Mouse (Mus musculus) CH12.LX (cell line): ENCODE measurements around the gene Olfr15. TPM values are rescaled to one million over a fixed set of nuclear protein-coding genes. Genes with fewer than 3 reads are reported as not detected.

Experiments
- DNase-seq: peaks from one replicate; pipeline ENCODE4 v3.0.0-alpha.2; 2013; ENCODE audit errors: extremely low read depth
- H3K27ac ChIP-seq: 2 replicates; pipeline ENCODE4 v1.5.1; 2012; ENCODE audit warnings: low read depth, mild to moderate bottlenecking, control low read depth, moderate library complexity; ENCODE audit not compliant: insufficient read depth
- H3K27me3 ChIP-seq: replicated peaks from 2 replicates; pipeline ENCODE3; 2012; ENCODE audit warnings: inconsistent platforms
- H3K36me3 ChIP-seq, 2 experiments: replicated peaks in 1 of 2; 2 replicates each; pipeline versions ENCODE3 to v1.6.1; 2012; ENCODE audit warnings: inconsistent platforms in 1 of 2, low read length in 1 of 2, mild to moderate bottlenecking in 1 of 2, mixed read lengths in 1 of 2, moderate library complexity in 1 of 2; ENCODE audit not compliant: control insufficient read depth in 1 of 2, insufficient read depth in 1 of 2
- H3K4me1 ChIP-seq, 2 experiments: 2 replicates each; pipeline ENCODE4 v1.6.1; 2012; ENCODE audit warnings: inconsistent platforms in 1 of 2, moderate library complexity in 1 of 2; ENCODE audit not compliant: insufficient read depth in 2 of 2, control insufficient read depth in 1 of 2
- H3K4me2 ChIP-seq: 2 replicates; pipeline ENCODE4 v1.6.1; 2012; ENCODE audit warnings: low read depth, mild to moderate bottlenecking, control low read depth; ENCODE audit not compliant: poor library complexity, insufficient read depth, severe bottlenecking
- H3K4me3 ChIP-seq, 3 experiments: fragments of 150-350 bp in 1 of 3; sonication (generic) in 1 of 3; replicated peaks in 1 of 3; 2 replicates each; pipeline versions ENCODE3 to v1.5.1; 2011 to 2012; ENCODE audit warnings: low read depth in 2 of 3, low read length in 2 of 3, mild to moderate bottlenecking in 2 of 3, moderate library complexity in 2 of 3, control low read depth in 1 of 3, improper control_type of control experiment in 1 of 3, inconsistent platforms in 1 of 3, mixed read lengths in 1 of 3; ENCODE audit not compliant: poor library complexity in 1 of 3
- H3K79me2 ChIP-seq: replicated peaks from 2 replicates; pipeline ENCODE4 v1.6.1; 2012; ENCODE audit warnings: mild to moderate bottlenecking, moderate library complexity; ENCODE audit not compliant: control insufficient read depth, poor library complexity, insufficient read depth, severe bottlenecking; ENCODE audit errors: extremely low read depth
- H3K9ac ChIP-seq: 2 replicates; pipeline ENCODE4 v1.6.1; 2012; ENCODE audit warnings: low read depth, mild to moderate bottlenecking, control low read depth, moderate library complexity; ENCODE audit not compliant: insufficient read depth
- H3K9me3 ChIP-seq: replicated peaks from 2 replicates; pipeline ENCODE3; 2012; ENCODE audit warnings: low read length, inconsistent platforms, mixed read lengths
- BHLHE40 ChIP-seq: IDR thresholded peaks from 2 replicates; pipeline ENCODE4 v1.6.1; 2011; ENCODE audit warnings: mild to moderate bottlenecking, low read depth, low read length, improper control_type of control experiment
- CHD2 ChIP-seq: IDR thresholded peaks from 2 replicates; pipeline ENCODE4 v1.6.1; 2011; ENCODE audit warnings: low read length, improper control_type of control experiment
- E2F4 ChIP-seq: IDR thresholded peaks from 2 replicates; pipeline ENCODE4 v1.6.1; 2011; ENCODE audit warnings: low read depth, low read length, improper control_type of control experiment; ENCODE audit not compliant: insufficient replicate concordance
- EP300 ChIP-seq: IDR thresholded peaks from 2 replicates; pipeline ENCODE4 v1.6.1; 2011; ENCODE audit warnings: low read length, improper control_type of control experiment
- ETS1 ChIP-seq: conservative IDR thresholded peaks from 2 replicates; pipeline ENCODE4 v1.6.1; 2012; ENCODE audit warnings: low read depth, mild to moderate bottlenecking, inconsistent platforms, low read length, improper control_type of control experiment, moderate library complexity
- GABPA ChIP-seq: IDR thresholded peaks from 2 replicates; pipeline ENCODE4 v1.6.1; 2012; ENCODE audit warnings: low read depth, low read length, improper control_type of control experiment, inconsistent platforms; ENCODE audit not compliant: insufficient replicate concordance
- IRF4 ChIP-seq: IDR thresholded peaks from 2 replicates; pipeline ENCODE4 v1.6.1; 2014; ENCODE audit warnings: low read depth, mild to moderate bottlenecking, inconsistent platforms, low read length, improper control_type of control experiment
- JUN ChIP-seq: IDR thresholded peaks from 2 replicates; pipeline ENCODE4 v1.6.1; 2011; ENCODE audit warnings: low read depth, mild to moderate bottlenecking, low read length, improper control_type of control experiment, moderate library complexity; ENCODE audit not compliant: insufficient read depth
- JUND ChIP-seq: conservative IDR thresholded peaks from 2 replicates; pipeline ENCODE4 v1.6.1; 2011; ENCODE audit warnings: low read depth, low read length, improper control_type of control experiment
- KAT2A ChIP-seq: IDR thresholded peaks from 2 replicates; pipeline ENCODE4 v1.6.1; 2012; ENCODE audit warnings: low read length, improper control_type of control experiment, inconsistent platforms; ENCODE audit not compliant: insufficient replicate concordance
- MAFK ChIP-seq: IDR thresholded peaks from 2 replicates; pipeline ENCODE4 v1.6.1; 2011; ENCODE audit warnings: low read length, improper control_type of control experiment; ENCODE audit not compliant: insufficient replicate concordance
- MAZ ChIP-seq: IDR thresholded peaks from 2 replicates; pipeline ENCODE4 v1.6.1; 2012; ENCODE audit warnings: low read depth, mild to moderate bottlenecking, inconsistent platforms, low read length, improper control_type of control experiment, moderate library complexity
- NRF1 ChIP-seq: IDR thresholded peaks from 2 replicates; pipeline ENCODE4 v1.6.1; 2014; ENCODE audit warnings: low read depth, mild to moderate bottlenecking, inconsistent platforms, low read length, improper control_type of control experiment, moderate library complexity
- POLR2AphosphoS2 ChIP-seq: IDR thresholded peaks from 2 replicates; pipeline ENCODE4 v1.6.1; 2011; ENCODE audit warnings: low read depth, low read length, improper control_type of control experiment
- RCOR1 ChIP-seq: conservative IDR thresholded peaks from 2 replicates; pipeline ENCODE4 v1.6.1; 2012; ENCODE audit warnings: low read depth, mild to moderate bottlenecking, inconsistent platforms, low read length, improper control_type of control experiment
- SIN3A ChIP-seq: IDR thresholded peaks from 2 replicates; pipeline ENCODE4 v1.6.1; 2012; ENCODE audit warnings: low read length, improper control_type of control experiment, inconsistent platforms
- TBP ChIP-seq: conservative IDR thresholded peaks from 2 replicates; pipeline ENCODE4 v1.6.1; 2011; ENCODE audit warnings: low read depth, low read length, improper control_type of control experiment
- USF2 ChIP-seq: conservative IDR thresholded peaks from 2 replicates; pipeline ENCODE4 v1.6.1; 2011; ENCODE audit warnings: low read depth, low read length, improper control_type of control experiment
- ZKSCAN1 ChIP-seq: IDR thresholded peaks from 2 replicates; pipeline ENCODE4 v1.6.1; 2012; ENCODE audit warnings: low read depth, inconsistent platforms, low read length, improper control_type of control experiment, borderline replicate concordance
- ZMIZ1 ChIP-seq: IDR thresholded peaks from 2 replicates; pipeline ENCODE4 v1.6.1; 2012; ENCODE audit warnings: low read depth, mild to moderate bottlenecking, inconsistent platforms, low read length, improper control_type of control experiment
- dilution Hi-C: fragments of 300-500 bp; cut with MboI; formaldehyde crosslinking; loops from 2 replicates; pipeline ENCODE4 v1.14.3; 2020; ENCODE audit warnings: low sequenced_read_pairs; ENCODE audit not compliant: extremely low pct_unique_long_range_greater_than_20kb, extremely low pct_ligation_motif_present
- in situ Hi-C: fragments of 300-500 bp; cut with MboI; formaldehyde crosslinking; loops from 3 replicates; pipeline ENCODE4 v1.14.3; 2019; ENCODE audit warnings: low sequenced_read_pairs, low pct_ligation_motif_present, low pct_unique_long_range_greater_than_20kb, mixed read lengths
- polyA plus RNA-seq: library from polyadenylated mRNA; unstranded; fragments of >175 nt; gene quantifications from 2 replicates; pipeline ENCODE4 v1.2.1, GENCODE M21; 2012; ENCODE audit warnings: low read depth; ENCODE audit not compliant: insufficient read length
- total RNA-seq, 2 experiments: library from RNA; depleted of rRNA; stranded (reverse); fragments of 300-350 nt in 1 of 2; fragments of >200 nt in 1 of 2; gene quantifications; 2 replicates each; pipeline ENCODE4 v1.2.3; 2012 to 2014

Olfr15 gene
- total and polyA plus RNA-seq, 3 experiments, result not detected

DNA sequence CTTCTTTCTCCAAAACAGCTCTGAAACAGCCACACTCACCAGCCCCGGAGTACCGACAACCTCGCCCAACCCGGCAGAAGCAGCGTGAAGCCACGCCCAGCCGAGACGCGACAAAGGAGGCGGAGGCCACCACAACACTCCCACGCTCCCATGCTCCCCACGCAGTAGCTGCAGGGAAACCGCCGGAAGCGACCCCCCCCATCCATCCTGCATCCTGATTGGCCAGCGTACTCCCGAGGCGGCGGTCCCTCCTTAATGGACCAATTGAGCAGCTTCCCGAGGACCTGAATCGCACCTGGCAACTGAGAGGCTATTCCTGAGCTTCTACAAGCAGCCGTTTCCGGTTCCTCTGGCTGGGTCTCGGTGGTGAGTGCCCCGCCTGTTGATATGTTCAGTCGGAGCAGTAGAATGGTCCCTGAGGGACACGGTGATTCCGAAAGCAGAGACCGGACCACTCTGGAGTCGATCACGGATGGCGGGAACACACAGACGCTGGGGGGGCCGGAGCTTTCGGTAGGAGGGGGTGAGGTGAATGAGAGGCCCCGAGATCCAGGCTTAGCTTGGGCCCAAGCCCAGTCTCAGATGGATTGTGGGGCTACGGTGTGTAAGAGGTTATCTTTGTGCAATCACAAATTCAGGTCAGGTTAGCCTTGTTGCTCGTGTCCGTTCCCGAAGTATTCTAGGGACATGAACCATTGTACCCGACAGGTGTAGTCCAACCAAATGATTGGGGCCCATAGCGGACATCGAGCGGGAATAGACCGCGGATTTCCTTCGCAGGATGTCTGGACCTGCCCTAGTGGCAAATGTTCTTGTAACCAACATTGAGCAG is 41.8 kb downstream of the Olfr15 start, which contains the start of gene Naa60 (continued):
- TF ChIP-seq CHD2 (0 out of 2 replicates have a peak, but pooled peaks have one; percentile 11), JUND (no peak), ETS1 (peak; percentile 46), BHLHE40 (no peak), SIN3A (peak; percentile 85)
- TF ChIP-seq, all 38 proteins: peak for 16

DNA sequence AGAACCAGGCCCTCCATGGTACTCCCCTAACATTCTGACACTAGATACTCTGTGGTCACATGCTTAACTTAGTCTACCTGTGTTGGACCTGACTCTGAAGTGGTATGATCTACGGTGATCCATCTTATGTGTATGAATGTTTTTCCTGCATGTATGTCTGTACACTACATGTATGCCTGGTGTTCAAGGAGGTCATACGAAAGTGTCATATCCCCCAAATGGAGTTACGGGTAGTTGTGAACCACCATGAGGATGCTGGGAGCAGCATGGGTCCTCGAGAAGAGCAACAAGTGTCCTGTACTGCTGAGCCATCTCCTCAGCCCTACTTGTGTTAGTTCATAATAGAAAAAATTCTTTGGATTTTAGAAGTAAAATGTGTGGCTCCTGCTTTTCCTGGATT is 45.7 kb downstream of the Olfr15 start:
- no peak overlapping the region for H3K4me3 ChIP-seq
- H3K9ac ChIP-seq, result no peak overlapping the region
- no peak overlapping the region for H3K4me2 ChIP-seq
- H3K27me3 ChIP-seq, result no peaks in the 10 kb centered on the region
- no peaks in the 10 kb centered on the region for H3K9me3 ChIP-seq
- peaks cover 0 to 22% of the 10 kb centered on the region in 2 experiments; a peak in 2 of 4 replicates for H3K4me1 ChIP-seq
- H3K27ac ChIP-seq, result no peak overlapping the region
- in situ Hi-C loops, result no loop called here
- dilution Hi-C loops, result no loop called here
- DNase-seq, result no peak
- H3K36me3 ChIP-seq, result peaks cover 17 to 55% of the 10 kb centered on the region in 2 experiments
- H3K79me2 ChIP-seq, result peaks cover 3% of the 10 kb centered on the region
- no peak for TF ChIP-seq KAT2A
- TF ChIP-seq EP300, result no peak
- no peak for TF ChIP-seq ZKSCAN1
- no peak for TF ChIP-seq TBP
- TF ChIP-seq E2F4, result no peak
- no peak for TF ChIP-seq IRF4
- TF ChIP-seq GABPA, result no peak
- no peak for TF ChIP-seq MAZ
- no peak for TF ChIP-seq MAFK
- no peak for TF ChIP-seq JUN
- TF ChIP-seq ETS1, result no peak
- no peak for TF ChIP-seq POLR2AphosphoS2
- TF ChIP-seq USF2, result no peak
- TF ChIP-seq BHLHE40, result no peak
- TF ChIP-seq ZMIZ1, result no peak
- TF ChIP-seq RCOR1, result no peak
- no peak for TF ChIP-seq NRF1
